Mouse (Mus musculus): ENCODE data around the gene Ift27. TPM values are rescaled to one million over a fixed set of nuclear protein-coding genes. Genes with fewer than 3 reads are reported as not detected.

The Ift27 gene
- polyA plus RNA-seq (2014; fragmentation: Nextera tagmentation; extraction: Ambion mirVana) = 102 and 110 TPM in 2 replicates

GRCm38 (mm10) chr15:78173972-78174886, at the start of gene Ift27:
Gene Ift27 (minus strand): TSS chr15:78174107.
- H3K27me3 ChIP-seq (ENCODE audit: control insufficient read depth, insufficient read depth, low read length) = no peaks in the 10 kb centered on the region
- 1% methylated on average over 40 of the region's 40 CpGs for WGBS
- DNase-seq (peak; percentile 100), ATAC-seq (ENCODE audit: low FRiP score, low TSS enrichment) (peak; percentile 96)
- no peaks in the 10 kb centered on the region for H3K9me3 ChIP-seq (ENCODE audit: control insufficient read depth, low read length)
- peak within 1 kb of the TSS; percentile 88 for H3K27ac ChIP-seq (replicated peaks; ENCODE audit: low read depth, low read length)
- H3K4me3 ChIP-seq (replicated peaks; ENCODE audit: low read depth, low read length) = peak within 1 kb of the TSS; percentile 59
- H3K9ac ChIP-seq (replicated peaks; ENCODE audit: low read length) = peak within 1 kb of the TSS; percentile 70
- peak within 1 kb of the TSS; percentile 95 for H3K4me2 ChIP-seq (ENCODE audit: low read length)
- H3K4me1 ChIP-seq (ENCODE audit: control insufficient read depth, insufficient read depth, low read length) = peaks cover 28% of the 10 kb centered on the region
- no peaks in the 10 kb centered on the region for H3K36me3 ChIP-seq (ENCODE audit: control insufficient read depth, insufficient read depth, low read length)

DNA sequence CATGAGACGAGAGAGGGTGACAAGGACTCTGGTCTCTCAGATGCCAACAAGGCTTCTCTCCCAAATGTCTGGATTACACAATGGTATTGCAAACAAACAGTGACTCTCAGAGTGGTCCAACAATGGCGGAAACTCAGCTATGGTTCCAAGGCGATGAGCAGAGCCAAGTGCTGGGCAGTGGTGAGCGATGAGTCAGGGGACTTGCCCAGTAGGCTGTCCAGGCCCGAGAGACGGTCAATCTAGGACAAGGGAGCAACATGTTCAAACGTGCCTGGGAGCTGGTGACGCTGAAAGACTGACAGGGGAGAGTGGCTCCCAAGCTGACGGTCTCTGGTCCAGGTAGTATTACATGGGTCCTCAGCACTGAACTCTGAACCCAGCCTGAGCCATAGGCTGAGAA, 41.4 kb upstream of the Ift27 start:
- Histone ChIP-seq H3K4me1 (ENCODE audit: control insufficient read depth, insufficient read depth, low read length) (no peaks in the 10 kb centered on the region), H3K4me2 (ENCODE audit: low read length) (no peak overlapping the region), H3K27ac (replicated peaks; ENCODE audit: low read depth, low read length) (no peak overlapping the region), H3K36me3 (ENCODE audit: control insufficient read depth, insufficient read depth, low read length) (no peaks in the 10 kb centered on the region), H3K9me3 (ENCODE audit: control insufficient read depth, low read length) (no peaks in the 10 kb centered on the region), H3K27me3 (ENCODE audit: control insufficient read depth, insufficient read depth, low read length) (no peaks in the 10 kb centered on the region), H3K9ac (replicated peaks; ENCODE audit: low read length) (no peak overlapping the region), H3K4me3 (replicated peaks; ENCODE audit: low read depth, low read length) (no peak overlapping the region)
- ATAC-seq (ENCODE audit: low FRiP score, low TSS enrichment) (no peak), DNase-seq (no peak)
- WGBS = 82% methylated on average over 9 of the region's 9 CpGs

DNA sequence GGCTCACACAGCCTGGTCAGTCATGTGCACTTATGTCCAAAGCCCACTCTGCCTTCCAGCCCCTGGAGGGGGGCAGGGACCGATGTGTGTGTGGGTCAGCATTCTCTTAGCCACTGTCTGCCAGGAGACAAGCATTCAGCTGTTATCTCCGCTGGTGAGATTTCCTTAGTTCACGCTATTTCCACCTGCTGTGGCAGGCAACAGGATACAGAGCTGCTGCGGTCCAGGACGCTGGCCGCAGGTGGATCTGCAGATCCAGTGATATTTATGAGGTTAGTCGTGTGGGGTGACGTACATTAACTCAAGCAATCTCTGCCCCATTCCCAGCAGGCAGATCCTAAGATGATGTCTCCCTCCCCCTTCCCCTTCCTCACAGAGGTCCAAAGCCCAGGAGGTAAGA, 37.5 kb upstream of the Ift27 start:
- Histone ChIP-seq H3K4me1 (ENCODE audit: control insufficient read depth, insufficient read depth, low read length) (no peaks in the 10 kb centered on the region), H3K4me3 (replicated peaks; ENCODE audit: low read depth, low read length) (no peak overlapping the region), H3K27me3 (ENCODE audit: control insufficient read depth, insufficient read depth, low read length) (no peaks in the 10 kb centered on the region), H3K27ac (replicated peaks; ENCODE audit: low read depth, low read length) (no peak overlapping the region), H3K4me2 (ENCODE audit: low read length) (no peak overlapping the region), H3K36me3 (ENCODE audit: control insufficient read depth, insufficient read depth, low read length) (no peaks in the 10 kb centered on the region), H3K9me3 (ENCODE audit: control insufficient read depth, low read length) (no peaks in the 10 kb centered on the region), H3K9ac (replicated peaks; ENCODE audit: low read length) (no peak overlapping the region)
- no peak for DNase-seq
- no peak for ATAC-seq (ENCODE audit: low FRiP score, low TSS enrichment)
- WGBS = 85% methylated on average over 8 of the region's 8 CpGs

GRCm38 (mm10) chr15:78210203-78210602, 36.3 kb upstream of the Ift27 start:
- 84% methylated on average over 4 of the region's 4 CpGs for WGBS
- no peaks in the 10 kb centered on the region for H3K36me3 ChIP-seq (ENCODE audit: control insufficient read depth, insufficient read depth, low read length)
- H3K4me2 ChIP-seq (ENCODE audit: low read length) = no peak overlapping the region
- H3K27me3 ChIP-seq (ENCODE audit: control insufficient read depth, insufficient read depth, low read length) = peaks cover 2% of the 10 kb centered on the region; the same call in 1 of the 2 replicates
- ATAC-seq (ENCODE audit: low FRiP score, low TSS enrichment) = no peak
- H3K9ac ChIP-seq (replicated peaks; ENCODE audit: low read length) = no peak overlapping the region
- H3K4me3 ChIP-seq (replicated peaks; ENCODE audit: low read depth, low read length) = no peak overlapping the region
- H3K27ac ChIP-seq (replicated peaks; ENCODE audit: low read depth, low read length) = no peak overlapping the region
- DNase-seq = no peak
- H3K4me1 ChIP-seq (ENCODE audit: control insufficient read depth, insufficient read depth, low read length) = no peaks in the 10 kb centered on the region
- H3K9me3 ChIP-seq (ENCODE audit: control insufficient read depth, low read length) = no peaks in the 10 kb centered on the region

- no peak within 1 kb of the TSS for H3K4me2 ChIP-seq (ENCODE audit: low read length)
- no peak within 1 kb of the TSS for H3K4me3 ChIP-seq (replicated peaks; ENCODE audit: low read depth, low read length)
- DNase-seq = no peak
- H3K9me3 ChIP-seq (ENCODE audit: control insufficient read depth, low read length) = no peaks in the 10 kb centered on the region
- H3K9ac ChIP-seq (replicated peaks; ENCODE audit: low read length) = no peak within 1 kb of the TSS
- peaks cover 5% of the 10 kb centered on the region; the same call in 1 of the 2 replicates for H3K4me1 ChIP-seq (ENCODE audit: control insufficient read depth, insufficient read depth, low read length)
- 89% methylated on average over 7 of the region's 7 CpGs for WGBS
- no peaks in the 10 kb centered on the region for H3K36me3 ChIP-seq (ENCODE audit: control insufficient read depth, insufficient read depth, low read length)
- no peak for ATAC-seq (ENCODE audit: low FRiP score, low TSS enrichment)
- peaks cover 31% of the 10 kb centered on the region for H3K27me3 ChIP-seq (ENCODE audit: control insufficient read depth, insufficient read depth, low read length)
- no peak within 1 kb of the TSS for H3K27ac ChIP-seq (replicated peaks; ENCODE audit: low read depth, low read length)
These were observed 32.4 kb upstream of the Ift27 start, which contains the start of gene Pvalb for GRCm38 (mm10) chr15:78206312-78206711. Gene Pvalb (minus strand): TSS chr15:78206400.

DNA sequence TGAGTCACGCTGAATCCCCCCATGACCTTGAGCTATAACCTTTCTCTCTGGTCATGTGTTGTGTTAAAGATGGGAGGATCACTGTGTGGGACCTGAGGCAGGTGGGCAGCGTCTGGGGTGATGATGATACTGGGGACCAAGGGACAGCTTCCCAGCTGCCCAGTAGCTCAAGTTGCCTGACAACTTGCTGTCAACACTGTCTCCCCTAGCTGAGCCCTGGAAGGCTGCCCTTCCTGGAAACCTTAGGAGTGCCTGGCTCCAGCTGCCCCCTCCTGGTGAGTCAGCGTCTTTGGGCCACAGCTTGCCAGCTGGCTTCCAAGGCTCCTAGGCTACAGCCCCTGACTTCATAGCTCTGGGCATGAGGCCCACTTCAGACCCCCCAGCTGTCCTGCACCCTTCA, 31.3 kb upstream of the Ift27 start:
- no peak overlapping the region for H3K9ac ChIP-seq (replicated peaks; ENCODE audit: low read length)
- no peaks in the 10 kb centered on the region for H3K9me3 ChIP-seq (ENCODE audit: control insufficient read depth, low read length)
- ATAC-seq (ENCODE audit: low FRiP score, low TSS enrichment) (no peak), DNase-seq (peak; percentile 68)
- H3K4me3 ChIP-seq (replicated peaks; ENCODE audit: low read depth, low read length) = no peak overlapping the region
- no peak overlapping the region for H3K4me2 ChIP-seq (ENCODE audit: low read length)
- H3K27ac ChIP-seq (replicated peaks; ENCODE audit: low read depth, low read length) = no peak overlapping the region
- peaks cover 31% of the 10 kb centered on the region for H3K27me3 ChIP-seq (ENCODE audit: control insufficient read depth, insufficient read depth, low read length)
- 44% methylated on average over 3 of the region's 3 CpGs for WGBS
- H3K36me3 ChIP-seq (ENCODE audit: control insufficient read depth, insufficient read depth, low read length) = no peaks in the 10 kb centered on the region
- H3K4me1 ChIP-seq (ENCODE audit: control insufficient read depth, insufficient read depth, low read length) = peaks cover 5% of the 10 kb centered on the region; the same call in 1 of the 2 replicates

DNA sequence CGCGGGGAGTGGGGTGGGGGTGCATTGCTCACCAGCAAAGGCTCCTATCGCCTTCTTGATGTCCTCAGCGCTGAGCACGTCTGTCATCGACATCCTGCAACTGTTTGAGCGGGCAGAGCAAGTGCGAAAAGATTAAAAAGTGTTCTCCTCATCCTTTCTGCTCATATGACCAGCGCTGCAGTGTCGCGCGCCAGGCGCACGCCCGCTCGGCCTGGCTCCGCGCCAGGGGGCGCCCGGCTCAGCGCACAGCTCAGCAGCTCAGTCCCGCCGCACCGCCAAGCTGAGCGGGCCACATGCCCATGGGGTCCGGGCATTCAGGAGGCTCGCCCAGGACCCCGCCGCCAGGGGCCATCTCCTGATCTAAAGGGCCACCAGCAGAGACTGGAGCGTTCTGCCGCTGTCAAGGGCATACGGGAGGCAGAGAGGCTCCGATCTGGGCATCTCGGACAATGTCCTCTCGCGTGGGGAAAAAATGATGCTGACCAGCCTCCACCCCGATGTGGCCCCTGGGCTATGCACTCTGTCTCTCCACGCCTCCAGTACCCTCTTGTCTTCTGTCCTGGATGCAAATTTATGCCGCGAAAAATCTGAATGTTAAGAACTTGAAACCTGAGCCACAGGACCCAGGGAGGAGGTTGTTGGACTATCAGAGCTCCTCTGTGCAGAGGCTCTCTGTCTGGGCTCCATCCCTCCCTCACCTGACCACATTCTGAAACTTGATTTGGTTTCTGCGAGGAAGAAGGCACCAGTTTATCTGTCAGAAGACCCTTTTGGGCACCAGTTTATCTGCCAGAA, 30.3 kb upstream of the Ift27 start:
- WGBS = 2% methylated on average over 41 of the region's 41 CpGs
- H3K27me3 ChIP-seq (ENCODE audit: control insufficient read depth, insufficient read depth, low read length) = peaks cover 31% of the 10 kb centered on the region
- no peaks in the 10 kb centered on the region for H3K36me3 ChIP-seq (ENCODE audit: control insufficient read depth, insufficient read depth, low read length)
- DNase-seq = peak; percentile 89
- peak overlapping the region; percentile 31 for H3K4me3 ChIP-seq (replicated peaks; ENCODE audit: low read depth, low read length)
- ATAC-seq (ENCODE audit: low FRiP score, low TSS enrichment) = peak; percentile 46; the same call in 1 of the 2 replicates
- H3K9ac ChIP-seq (replicated peaks; ENCODE audit: low read length) = peak overlapping the region; percentile 54
- H3K4me1 ChIP-seq (ENCODE audit: control insufficient read depth, insufficient read depth, low read length) = peaks cover 5% of the 10 kb centered on the region; the same call in 1 of the 2 replicates
- no peaks in the 10 kb centered on the region for H3K9me3 ChIP-seq (ENCODE audit: control insufficient read depth, low read length)
- H3K27ac ChIP-seq (replicated peaks; ENCODE audit: low read depth, low read length) = no peak overlapping the region
- peak overlapping the region; percentile 68 for H3K4me2 ChIP-seq (ENCODE audit: low read length)

DNA sequence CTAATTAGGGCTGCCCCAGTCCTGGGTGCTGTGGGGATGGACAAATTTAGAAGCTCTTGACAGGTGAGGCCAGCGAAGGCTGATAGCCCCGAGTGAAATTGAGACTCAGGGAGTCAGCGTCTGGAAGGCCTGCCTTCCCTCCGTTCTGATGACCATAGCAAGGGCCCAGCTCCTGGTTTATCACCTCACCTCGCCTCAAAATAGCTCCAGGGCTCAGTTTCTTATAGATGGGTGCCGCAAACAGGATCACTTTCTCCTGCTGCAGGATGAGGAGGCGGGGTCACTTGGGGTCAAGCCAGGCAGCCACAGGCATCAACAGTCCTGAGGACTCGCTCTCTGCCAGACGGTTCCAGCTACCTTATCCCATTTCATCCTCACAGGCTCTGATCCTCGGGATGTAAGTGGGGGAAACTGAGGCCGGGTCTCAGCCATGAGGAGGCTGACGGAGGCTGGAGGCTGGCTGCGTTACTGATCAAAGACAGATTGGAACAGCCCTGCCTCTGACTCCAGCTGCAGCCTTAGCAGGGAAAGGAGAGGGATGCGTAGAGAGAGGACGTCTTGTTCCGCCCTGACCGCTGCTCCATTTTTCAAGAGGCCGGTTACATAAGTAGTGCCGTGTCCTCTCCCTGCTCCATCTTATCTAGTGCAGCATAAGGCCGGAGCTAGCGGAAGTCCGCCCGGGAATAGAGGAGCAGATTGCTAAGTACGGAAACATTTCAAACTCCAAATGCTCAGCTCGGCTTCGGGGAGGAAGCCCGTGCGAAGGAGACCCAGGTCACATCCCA, 21.4 kb upstream of the Ift27 start:
- Histone ChIP-seq H3K9ac (replicated peaks; ENCODE audit: low read length) (no peak overlapping the region), H3K27ac (replicated peaks; ENCODE audit: low read depth, low read length) (no peak overlapping the region), H3K4me3 (replicated peaks; ENCODE audit: low read depth, low read length) (no peak overlapping the region), H3K27me3 (ENCODE audit: control insufficient read depth, insufficient read depth, low read length) (no peaks in the 10 kb centered on the region), H3K4me1 (ENCODE audit: control insufficient read depth, insufficient read depth, low read length) (no peaks in the 10 kb centered on the region), H3K36me3 (ENCODE audit: control insufficient read depth, insufficient read depth, low read length) (no peaks in the 10 kb centered on the region), H3K9me3 (ENCODE audit: control insufficient read depth, low read length) (no peaks in the 10 kb centered on the region), H3K4me2 (ENCODE audit: low read length) (no peak overlapping the region)
- DNase-seq (no peak), ATAC-seq (ENCODE audit: low FRiP score, low TSS enrichment) (no peak)
- 85% methylated on average over 28 of the region's 28 CpGs for WGBS
